Mouse (Mus musculus) naive thymus-derived CD4-positive, alpha-beta T cell, adult 2 months (primary cell): ENCODE data around the gene Tmem219.
A peak's percentile ranks its signal among the peaks of the same experiment; 100 is the strongest.

Source experiments
- DNase-seq: peaks from one replicate; pipeline ENCODE4 v3.0.0-alpha.2; 2011; ENCODE audit warnings: low read depth

Tmem219 gene

DNA sequence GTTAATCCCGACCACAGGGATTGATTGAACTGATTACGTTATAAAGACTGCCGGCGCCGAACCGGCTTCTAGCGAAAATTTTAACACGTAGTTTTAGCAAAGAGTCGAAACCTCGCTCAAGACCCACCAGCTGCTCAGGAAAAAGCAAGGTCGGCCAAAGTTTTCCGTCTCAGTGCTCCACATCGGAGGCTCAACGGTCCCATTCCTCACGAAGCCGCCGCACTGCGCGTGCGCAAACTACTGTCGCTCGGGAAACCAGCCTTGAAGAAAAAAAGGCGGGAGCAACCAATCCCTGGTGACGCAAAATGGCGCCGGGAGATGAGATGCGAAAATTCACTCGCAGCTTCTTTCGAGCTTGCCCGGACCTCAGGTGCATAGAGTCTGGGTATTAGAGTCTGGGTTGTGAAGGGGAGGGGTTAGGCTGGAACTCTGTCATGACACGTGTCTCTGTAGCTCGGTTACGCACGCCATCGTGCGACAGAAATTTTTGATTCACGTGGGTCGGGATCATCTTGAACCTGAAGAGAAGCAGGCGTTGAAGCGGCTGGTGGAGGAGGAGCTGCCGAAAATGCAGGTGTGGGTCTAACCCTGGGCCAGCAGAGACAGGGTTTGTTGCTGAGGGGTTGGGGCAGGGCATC is 60.5 kb downstream of the Tmem219 start, which contains the start of gene Ino80e:
Ino80e (minus strand) TSS at position 231 of the 638 bp plus-strand sequence.
- DNase-seq, result peak; percentile 95

DNA sequence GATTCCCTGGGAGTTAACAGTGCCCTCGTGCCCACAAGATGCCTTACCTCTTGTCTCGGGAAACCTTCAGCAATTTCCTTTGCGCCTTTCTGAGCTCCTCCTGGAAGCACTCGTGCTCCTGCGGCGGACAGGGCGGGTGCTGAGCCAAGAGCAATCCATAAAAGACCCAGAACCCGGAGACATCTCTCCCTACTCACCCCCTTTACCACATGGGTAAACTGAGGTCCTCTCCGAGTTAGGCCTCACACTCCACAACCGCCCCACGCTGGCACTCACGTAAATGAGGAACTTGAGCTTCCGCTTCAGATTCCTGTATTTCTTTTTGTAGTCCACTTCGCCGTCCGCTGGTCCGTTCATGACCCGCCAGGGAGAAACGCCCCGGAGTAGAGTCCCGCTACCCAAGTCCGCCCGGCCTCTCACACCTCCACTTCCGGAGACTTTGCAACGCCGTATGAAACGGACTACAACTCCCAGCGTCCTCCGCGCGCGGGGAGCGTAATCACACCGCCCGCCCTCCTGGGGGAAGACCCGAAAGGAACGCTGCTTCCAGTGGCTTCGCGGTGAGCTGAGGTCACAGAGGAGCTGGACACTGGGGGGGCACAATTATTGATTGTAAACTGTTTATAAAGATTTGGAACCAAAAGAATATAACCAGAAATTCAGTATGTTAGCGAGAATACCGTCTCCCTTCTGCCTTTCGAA is 61.1 kb downstream of the Tmem219 start, which contains the start of gene Hirip3:
Hirip3 (plus strand) TSS at position 544 of the 702 bp plus-strand sequence.
- peak; percentile 93 for DNase-seq

DNA sequence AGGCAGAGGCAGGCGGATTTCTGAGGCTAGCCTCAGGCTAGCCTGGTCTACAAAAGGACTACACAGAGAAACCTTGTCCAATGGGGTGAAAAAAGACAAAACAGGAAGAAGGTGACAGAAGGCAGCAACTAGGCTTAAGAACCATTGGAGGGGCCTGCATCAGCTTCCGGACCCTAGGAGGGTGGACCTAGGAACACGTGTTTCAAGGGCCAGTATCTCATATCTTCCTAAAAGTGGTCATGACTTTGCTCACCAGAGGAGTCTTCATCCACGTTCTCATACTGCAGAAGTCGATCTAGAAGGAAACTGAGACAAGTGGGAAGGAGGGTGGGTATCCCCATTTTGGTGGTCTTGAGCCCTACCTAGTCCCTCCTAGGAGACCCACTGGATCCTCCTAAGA is 61.7 kb downstream of the Tmem219 start:
- peak; percentile 26 for DNase-seq

DNA sequence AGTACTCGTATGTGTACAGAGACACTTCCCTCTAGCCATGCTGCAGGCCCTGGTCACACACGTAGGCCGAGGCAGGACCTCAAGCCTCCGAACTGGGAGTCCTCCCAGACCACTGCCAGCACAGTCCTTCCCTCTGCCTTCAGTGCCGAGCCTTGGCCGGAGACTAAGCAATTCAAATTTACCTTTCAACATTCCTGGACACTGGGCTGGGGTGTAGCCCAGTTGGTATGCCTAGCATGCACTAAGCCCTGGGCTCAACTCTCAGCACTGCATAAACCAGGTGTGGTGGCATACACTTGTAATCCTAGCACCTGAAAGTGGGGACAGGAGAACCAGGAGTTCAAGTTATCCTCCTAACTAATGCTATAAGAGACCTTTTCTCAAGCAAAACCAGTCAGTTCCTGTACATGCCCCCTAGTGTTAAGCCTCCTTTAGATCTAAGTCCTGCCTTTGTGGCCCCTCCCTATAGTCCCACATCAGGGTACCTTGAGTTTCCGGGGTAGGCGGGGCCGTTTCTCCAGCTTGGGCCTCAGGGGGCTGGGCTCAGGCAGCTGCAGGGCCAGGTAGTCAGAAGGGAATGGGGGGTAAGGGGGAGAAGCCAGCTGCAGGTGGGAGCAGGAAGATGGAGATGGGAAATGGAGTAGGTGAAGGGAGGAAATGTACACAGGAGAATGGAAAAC is 65.8 kb downstream of the Tmem219 start:
- peak; percentile 53 for DNase-seq

DNA sequence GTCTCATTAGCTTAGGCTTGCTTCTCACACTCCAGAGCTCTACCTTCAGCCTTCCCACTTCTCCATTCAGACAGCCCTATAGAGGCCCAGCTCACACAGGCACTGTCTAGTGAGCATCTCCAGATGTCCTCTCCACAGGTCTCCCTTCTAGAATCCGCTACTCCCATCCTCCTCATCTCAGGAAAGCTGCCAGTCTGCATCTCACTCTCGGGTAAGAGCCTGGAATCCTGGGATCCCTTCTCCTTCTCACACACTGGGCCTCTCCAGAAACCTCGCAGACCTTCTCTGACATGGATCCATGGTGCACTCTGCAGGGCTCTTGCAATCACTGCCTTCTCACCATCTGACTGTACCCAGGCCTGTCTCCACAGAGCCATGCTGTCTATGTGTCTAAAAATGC is 67.1 kb downstream of the Tmem219 start:
- no peak for DNase-seq

DNA sequence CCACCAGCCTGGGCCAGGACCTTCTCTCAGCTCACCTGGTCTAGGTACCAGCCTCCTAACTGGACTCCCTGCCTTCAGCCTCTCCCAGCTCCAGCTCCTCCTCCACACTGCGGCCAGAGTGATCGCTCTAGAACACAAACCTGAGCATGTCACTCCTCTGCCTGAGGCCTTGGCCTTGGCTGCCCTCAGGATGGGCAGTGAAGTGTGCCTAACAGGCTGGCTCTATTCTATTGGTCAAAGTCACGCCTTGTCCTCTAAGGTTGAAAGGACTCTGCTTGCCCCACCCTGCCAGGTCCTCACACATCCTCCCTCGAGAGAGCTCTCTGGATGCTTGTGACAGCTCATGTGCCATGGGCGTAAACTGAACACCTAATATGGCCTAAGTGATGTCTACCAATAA is 69.3 kb downstream of the Tmem219 start:
- no peak for DNase-seq

DNA sequence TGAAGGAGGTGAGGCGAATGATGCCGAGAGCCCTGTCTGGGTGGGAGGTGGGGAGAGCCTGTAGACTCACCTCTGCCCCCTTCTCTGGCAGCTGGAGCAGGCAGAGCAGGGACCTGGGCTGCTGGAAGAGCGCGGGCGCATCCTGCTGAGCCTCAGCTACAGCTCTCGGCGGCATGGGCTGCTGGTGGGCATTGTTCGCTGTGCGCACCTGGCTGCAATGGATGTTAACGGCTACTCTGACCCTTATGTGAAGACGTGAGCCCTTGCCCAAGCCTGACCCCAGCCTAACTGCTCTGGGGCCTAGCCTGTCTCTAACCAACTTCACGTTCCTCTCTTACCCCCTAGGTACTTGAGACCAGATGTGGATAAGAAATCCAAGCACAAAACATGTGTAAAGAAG is 71.5 kb downstream of the Tmem219 start:
- DNase-seq, result no peak

DNA sequence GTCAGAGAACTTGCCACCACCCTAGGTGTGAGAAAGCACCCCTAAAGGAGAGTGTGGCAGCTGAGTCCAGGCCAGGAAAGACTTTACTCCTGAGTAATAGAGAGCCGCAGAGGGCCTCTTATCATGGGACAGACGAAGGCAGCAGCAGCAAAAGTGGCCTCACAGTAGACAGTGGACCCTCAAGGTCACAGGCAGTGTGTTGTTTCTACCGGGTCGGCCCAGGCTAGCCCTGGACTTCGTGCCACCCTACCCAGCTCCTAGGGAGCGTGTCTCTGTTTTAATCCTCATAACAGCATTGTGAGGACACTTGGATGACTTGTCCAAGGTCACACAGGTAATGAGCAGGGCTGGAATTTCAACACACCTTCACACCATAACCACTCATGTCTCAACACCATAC is 72.6 kb downstream of the Tmem219 start:
- no peak for DNase-seq

DNA sequence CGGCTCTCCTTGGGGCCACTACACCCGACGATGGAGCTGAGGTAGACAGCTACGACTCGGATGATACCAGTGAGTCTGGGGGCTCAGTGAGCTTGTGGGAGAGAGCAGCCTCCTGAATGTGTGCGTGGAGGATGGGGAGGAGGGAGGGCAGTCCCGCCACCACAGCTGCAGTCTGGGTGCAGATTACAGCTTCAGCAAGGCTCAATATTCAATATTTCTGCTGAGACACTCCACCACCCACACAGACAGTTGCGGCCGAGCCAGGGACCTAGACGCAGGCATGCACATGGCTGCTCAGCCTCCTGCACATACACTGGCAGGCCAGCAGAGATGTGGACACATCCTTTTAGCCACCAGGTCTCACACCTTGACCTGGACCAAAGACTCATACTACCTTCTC is 73.9 kb downstream of the Tmem219 start:
- DNase-seq, result no peak

DNA sequence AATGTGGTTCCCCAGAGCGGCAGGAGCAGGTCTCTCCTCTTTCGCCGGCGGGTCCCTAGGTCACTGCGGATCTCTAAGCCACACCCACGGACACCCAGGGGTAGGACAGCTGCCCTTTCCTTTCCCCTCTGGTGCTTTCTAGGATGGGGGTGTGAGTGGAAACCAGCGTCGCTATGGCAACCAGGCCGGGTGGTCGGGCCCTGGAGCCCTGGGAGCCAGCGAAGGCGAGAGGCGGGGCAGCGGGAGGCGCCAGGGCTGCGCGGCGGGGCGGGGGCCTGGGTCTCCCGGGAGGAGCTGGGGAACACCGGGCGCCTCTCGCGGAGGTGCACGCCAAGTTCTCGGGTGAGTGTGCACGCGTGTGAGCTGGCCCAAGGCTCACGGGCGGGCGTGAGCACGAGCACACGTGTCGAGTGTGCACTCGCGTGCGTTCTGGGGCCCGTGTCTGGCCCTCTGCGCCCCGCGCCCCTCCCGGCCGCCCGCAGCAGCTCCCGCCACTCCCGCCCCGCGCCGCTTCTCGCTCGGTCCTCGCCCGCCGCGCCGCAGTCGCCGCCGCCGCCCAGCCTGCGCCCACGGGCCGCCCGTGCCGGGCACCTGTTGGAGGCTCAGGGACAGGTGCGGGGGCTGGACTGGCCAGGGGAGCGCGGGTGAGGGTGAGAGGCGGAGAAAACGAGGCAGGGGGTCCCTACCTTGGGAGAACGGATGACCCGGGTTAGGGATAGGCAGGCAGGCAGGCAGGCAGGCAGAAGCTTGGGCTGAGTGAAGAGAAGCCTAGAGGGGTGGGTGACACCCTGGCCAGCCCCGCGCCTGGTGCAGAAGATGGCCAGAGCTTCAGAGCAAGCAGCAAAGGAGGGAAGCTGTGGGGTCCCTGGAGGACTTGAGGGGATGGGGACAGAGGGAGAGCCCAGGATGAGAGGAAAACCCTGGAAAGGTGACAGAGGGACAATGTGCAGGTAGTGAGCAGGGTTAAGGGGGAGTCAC is 75.0 kb downstream of the Tmem219 start:
- no peak for DNase-seq

DNA sequence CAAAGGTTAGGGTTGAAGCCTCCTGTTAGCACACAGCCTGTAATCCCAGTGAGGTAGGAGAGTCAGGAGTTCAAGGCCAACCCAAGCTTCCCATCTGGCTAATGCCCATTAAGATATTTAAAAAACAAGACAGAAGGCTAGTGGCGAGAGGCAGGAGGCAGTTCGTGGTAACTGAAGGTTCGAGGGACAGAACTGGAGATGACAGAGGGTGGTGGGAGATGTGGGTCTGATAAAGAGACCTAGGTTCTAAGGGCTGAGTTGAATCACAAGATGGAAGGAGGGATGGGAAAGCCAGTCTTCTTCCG is 75.6 kb downstream of the Tmem219 start, which contains the start of gene Doc2a:
Doc2a (plus strand) TSS at position 301 of the 305 bp plus-strand sequence.
- DNase-seq, result no peak

DNA sequence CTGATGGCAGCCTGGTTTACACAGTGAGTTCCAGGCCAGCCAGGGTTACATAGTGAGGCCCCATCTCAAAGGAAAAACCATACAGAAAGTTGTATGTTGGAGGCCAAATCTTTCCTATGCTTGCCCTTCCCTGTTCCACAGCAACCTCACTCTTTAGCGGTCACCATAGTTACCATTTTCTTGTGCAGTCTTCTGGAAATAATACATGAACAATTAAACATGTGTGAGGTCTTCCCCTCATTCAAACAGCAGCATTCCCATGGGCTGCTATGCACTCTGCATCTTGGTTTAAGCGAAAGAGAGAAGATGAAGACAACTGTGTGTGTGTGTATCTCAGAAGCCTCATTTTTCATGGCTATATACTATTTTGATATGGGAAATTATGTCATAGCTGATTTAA is 77.2 kb downstream of the Tmem219 start:
- no peak for DNase-seq

DNA sequence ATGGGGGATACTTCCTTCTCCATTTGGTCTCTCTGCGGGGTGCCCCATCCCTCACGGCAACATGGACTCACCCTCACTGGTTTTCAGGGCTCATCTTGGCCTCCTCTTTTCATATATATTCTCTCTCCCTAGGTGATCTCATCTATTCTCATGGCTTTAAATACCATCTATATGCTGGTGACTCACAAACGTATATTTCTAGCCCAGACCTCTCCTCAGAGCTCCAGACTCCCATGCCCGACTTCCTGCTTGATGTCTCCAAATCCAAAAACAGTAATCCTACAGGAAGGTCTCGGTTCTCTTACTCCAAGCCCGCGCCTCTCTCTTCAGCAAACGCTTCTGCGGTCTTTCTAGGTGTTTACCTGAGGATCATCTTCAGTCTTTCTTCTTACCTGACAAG is 79.4 kb downstream of the Tmem219 start:
- DNase-seq, result no peak
